Mouse (Mus musculus) urinary bladder, adult 2 months (tissue): ENCODE results near the gene Zmynd12. TPM values are rescaled to one million over a fixed set of nuclear protein-coding genes. Genes with fewer than 3 reads are reported as not detected.

Source experiments
- polyA plus RNA-seq: library from polyadenylated mRNA; depleted of rRNA; stranded (reverse); fragments of >200 nt; gene quantifications from 2 replicates; pipeline ENCODE4 v1.2.3, GENCODE M21; 2012; rRNA removed

Zmynd12 gene
- polyA plus RNA-seq, 1 experiment = 1.9 TPM

Other genes with a start within 250 kb of the Zmynd12 start
- 8.9 and 9.7 TPM in 2 replicates for gene Zfp691, start 248.6 kb upstream of the Zmynd12 start, polyA plus RNA-seq
- gene Ermap, start 232.8 kb upstream of the Zmynd12 start, polyA plus RNA-seq = 0.15 and 0.33 TPM in 2 replicates
- 48.0 and 51.4 TPM in 2 replicates for gene Svbp, start 227.5 kb upstream of the Zmynd12 start, polyA plus RNA-seq
- 0.29 and 0.43 TPM in 2 replicates for gene Tmem269, start 204.6 kb upstream of the Zmynd12 start, polyA plus RNA-seq
- 8.8 TPM in 2 replicates for gene AU022252, start 190.1 kb upstream of the Zmynd12 start, polyA plus RNA-seq
- gene P3h1, start 189.9 kb upstream of the Zmynd12 start, polyA plus RNA-seq = 30.1 and 30.6 TPM in 2 replicates
- gene Cldn19, start 167.4 kb upstream of the Zmynd12 start, polyA plus RNA-seq = 0.54 and 0.59 TPM in 2 replicates
- gene Ybx1, start 128.2 kb upstream of the Zmynd12 start, polyA plus RNA-seq = 312 and 444 TPM in 2 replicates
- gene Ppih, start 102.3 kb upstream of the Zmynd12 start, polyA plus RNA-seq = 21.0 and 28.4 TPM in 2 replicates
- 0.98 and 1.7 TPM in 2 replicates for gene Ccdc30, start 7.3 kb upstream of the Zmynd12 start, polyA plus RNA-seq
- 29.4 and 31.5 TPM in 2 replicates for gene Ppcs, start 394 bp upstream of the Zmynd12 start, polyA plus RNA-seq
- gene Rimkla, start 69.8 kb downstream of the Zmynd12 start, polyA plus RNA-seq = 0.21 and 0.29 TPM in 2 replicates
- 20.5 and 22.0 TPM in 2 replicates for gene Foxj3, start 114.2 kb downstream of the Zmynd12 start, polyA plus RNA-seq
- gene Frg2f1, start 116.7 kb downstream of the Zmynd12 start, polyA plus RNA-seq = 5.1 and 5.8 TPM in 2 replicates
- 2.7 and 2.9 TPM in 2 replicates for gene Guca2a, start 214.9 kb downstream of the Zmynd12 start, polyA plus RNA-seq
- gene Guca2b, start 236.1 kb downstream of the Zmynd12 start, polyA plus RNA-seq = 0.12 TPM in 2 replicates